Mouse (Mus musculus): ENCODE data around the gene Ints3.
"Not testable (repeated sequence)": the region's sequence is repeated elsewhere in the genome, so short reads cannot be mapped to it uniquely, and the experiment has no call there.

Gene Ints3

GRCm38 (mm10) chr3:90357959-90358358 lies 75.5 kb downstream of the Ints3 start:
- DNase-seq (ENCODE audit: low read depth, low spot score), result no peak

GRCm38 (mm10) chr3:90347847-90348246 lies 85.6 kb downstream of the Ints3 start:
- DNase-seq (ENCODE audit: low read depth, low spot score), result no peak

GRCm38 (mm10) chr3:90342853-90343252 lies 90.6 kb downstream of the Ints3 start:
- not testable (repeated sequence) for DNase-seq (ENCODE audit: low read depth, low spot score)
